Mouse (Mus musculus) hindbrain, embryonic 10.5 days (tissue): ENCODE results near the gene Cmip. TPM values are rescaled to one million over a fixed set of nuclear protein-coding genes. Genes with fewer than 3 reads are reported as not detected.

Source experiments
- DNase-seq: peaks from one replicate; pipeline ENCODE4 v3.0.0-alpha.2; 2017; ENCODE audit warnings: low spot score
- H3K27ac ChIP-seq: fragments of 300-500 bp; sonication (generic); 2 replicates; pipeline ENCODE4 v1.5.1; 2016; ENCODE audit warnings: mild to moderate bottlenecking, moderate library complexity
- H3K27me3 ChIP-seq: fragments of 300-500 bp; sonication (generic); 2 replicates; pipeline ENCODE4 v1.6.1; 2016; ENCODE audit warnings: mild to moderate bottlenecking; ENCODE audit not compliant: poor library complexity, insufficient read depth, severe bottlenecking
- H3K36me3 ChIP-seq: fragments of 300-500 bp; sonication (generic); 2 replicates; pipeline ENCODE4 v1.6.1; 2016; ENCODE audit warnings: mild to moderate bottlenecking, moderate library complexity
- H3K4me1 ChIP-seq: fragments of 300-500 bp; sonication (generic); replicated peaks from 2 replicates; pipeline ENCODE4 v1.6.1; 2016; ENCODE audit warnings: mild to moderate bottlenecking
- H3K4me3 ChIP-seq: fragments of 300-500 bp; sonication (generic); 2 replicates; pipeline ENCODE4 v1.5.1; 2016; ENCODE audit warnings: mild to moderate bottlenecking, moderate library complexity
- H3K9me3 ChIP-seq: fragments of 300-500 bp; sonication (generic); 2 replicates; pipeline ENCODE4 v1.6.1; 2016; ENCODE audit warnings: mild to moderate bottlenecking, moderate library complexity
- WGBS: fragments of 180-500 bp; shearing (Covaris S2); methylation state at CpG from one replicate; pipeline ENCODE4 v1.1.7; 2016; 5-methylcytosine and 5-hydroxymethylcytosine counted together
- polyA plus RNA-seq: library from polyadenylated mRNA; unstranded; fragments of >200 nt; fragmentation: Nextera tagmentation; extraction: Ambion mirVana; gene quantifications from 2 replicates; pipeline ENCODE4 v1.2.1, GENCODE M21; 2016

The Cmip gene
- polyA plus RNA-seq, 1 experiment from 2014 or later = 14.0 TPM

- H3K27me3 ChIP-seq = no peaks in the 10 kb centered on the region
- no peak overlapping the region for H3K4me3 ChIP-seq
- WGBS = 88% methylated on average over 14 of the region's 14 CpGs
- no peaks in the 10 kb centered on the region for H3K4me1 ChIP-seq
- no peak for DNase-seq
- no peaks in the 10 kb centered on the region for H3K9me3 ChIP-seq
- H3K27ac ChIP-seq = no peak overlapping the region
- peaks cover 76% of the 10 kb centered on the region for H3K36me3 ChIP-seq
These were observed 183.5 kb downstream of the Cmip start for GRCm38 (mm10) chr8:117440317-117440716.

- DNase-seq = no peak
- Histone ChIP-seq H3K9me3 (no peaks in the 10 kb centered on the region), H3K27ac (no peak overlapping the region), H3K4me3 (no peak overlapping the region), H3K27me3 (no peaks in the 10 kb centered on the region), H3K4me1 (no peaks in the 10 kb centered on the region), H3K36me3 (peaks cover 76% of the 10 kb centered on the region)
- WGBS = 95% methylated on average over 6 of the region's 6 CpGs
These were observed 183.9 kb downstream of the Cmip start for GRCm38 (mm10) chr8:117440759-117441158.

GRCm38 (mm10) chr8:117445507-117445906, 188.6 kb downstream of the Cmip start:
- H3K36me3 ChIP-seq = peaks cover 76% of the 10 kb centered on the region
- no peak for DNase-seq
- 82% methylated on average over 5 of the region's 5 CpGs for WGBS
- H3K4me3 ChIP-seq = no peak overlapping the region
- H3K4me1 ChIP-seq = peaks cover 9% of the 10 kb centered on the region; the same call in 1 of the 2 replicates
- peak overlapping the region; percentile 40; the same call in 1 of the 2 replicates for H3K27ac ChIP-seq
- H3K9me3 ChIP-seq = no peaks in the 10 kb centered on the region
- H3K27me3 ChIP-seq = no peaks in the 10 kb centered on the region

GRCm38 (mm10) chr8:117446344-117446997, 189.6 kb downstream of the Cmip start:
- H3K9me3 ChIP-seq = no peaks in the 10 kb centered on the region
- H3K27ac ChIP-seq = peak overlapping the region; percentile 64; the same call in 1 of the 2 replicates
- H3K4me3 ChIP-seq = no peak overlapping the region
- H3K4me1 ChIP-seq = peaks cover 9% of the 10 kb centered on the region; the same call in 1 of the 2 replicates
- peak; percentile 28 for DNase-seq
- no peaks in the 10 kb centered on the region for H3K27me3 ChIP-seq
- WGBS = 67% methylated on average over 15 of the region's 15 CpGs
- peaks cover 79% of the 10 kb centered on the region for H3K36me3 ChIP-seq

DNA sequence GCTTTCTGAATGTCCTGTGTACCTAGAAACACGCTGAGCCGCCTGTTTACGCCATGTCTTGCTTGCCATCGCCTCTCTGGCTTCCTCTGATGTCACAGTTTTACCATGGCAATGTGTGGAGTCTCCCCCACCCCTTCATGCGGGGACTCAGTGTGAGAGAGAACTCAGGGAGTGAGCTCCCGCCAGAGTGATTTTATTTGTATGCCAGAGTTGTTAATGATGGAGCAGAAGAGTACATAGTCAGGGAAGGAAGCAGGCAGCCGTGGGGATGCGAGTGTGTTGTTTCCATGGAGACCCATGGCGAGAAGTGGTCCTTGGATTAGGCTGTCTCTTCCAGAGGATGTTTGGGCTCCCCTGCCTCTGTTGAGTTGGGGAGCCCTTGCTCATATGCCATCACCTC, 194.2 kb downstream of the Cmip start:
- no peak for DNase-seq
- no peak overlapping the region for H3K4me3 ChIP-seq
- H3K27me3 ChIP-seq = no peaks in the 10 kb centered on the region
- H3K27ac ChIP-seq = no peak overlapping the region
- H3K36me3 ChIP-seq = peaks cover 100% of the 10 kb centered on the region
- no peaks in the 10 kb centered on the region for H3K9me3 ChIP-seq
- H3K4me1 ChIP-seq = peaks cover 8% of the 10 kb centered on the region; the same call in 1 of the 2 replicates
- 79% methylated on average over 9 of the region's 9 CpGs for WGBS

DNA sequence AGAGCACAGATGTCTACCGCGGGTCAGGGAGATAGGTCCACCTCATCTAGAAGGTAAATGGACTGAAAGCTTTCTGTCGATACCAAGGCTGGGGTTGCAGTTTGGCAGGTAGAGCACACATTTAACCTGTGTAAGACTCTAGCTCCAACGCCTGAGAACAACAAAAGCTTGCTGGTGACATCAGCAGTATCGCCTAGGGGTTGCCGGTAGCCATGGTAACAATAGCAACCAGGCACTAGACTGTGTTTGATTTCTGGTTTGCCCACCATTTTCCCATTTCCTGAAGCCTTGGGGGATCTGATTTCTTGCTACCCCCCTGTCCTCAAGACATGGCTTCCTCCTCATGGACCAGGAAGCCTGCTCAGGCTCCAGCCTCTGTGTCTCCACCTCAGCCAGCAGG, 197.1 kb downstream of the Cmip start:
- no peak overlapping the region for H3K4me3 ChIP-seq
- H3K27me3 ChIP-seq = no peaks in the 10 kb centered on the region
- DNase-seq = no peak
- peaks cover 96% of the 10 kb centered on the region for H3K36me3 ChIP-seq
- 83% methylated on average over 6 of the region's 6 CpGs for WGBS
- H3K4me1 ChIP-seq = peaks cover 14% of the 10 kb centered on the region
- H3K9me3 ChIP-seq = no peaks in the 10 kb centered on the region
- no peak overlapping the region for H3K27ac ChIP-seq

- no peak for DNase-seq
- Histone ChIP-seq H3K4me3 (no peak overlapping the region), H3K9me3 (no peaks in the 10 kb centered on the region), H3K27ac (no peak overlapping the region), H3K27me3 (no peaks in the 10 kb centered on the region), H3K4me1 (peaks cover 20% of the 10 kb centered on the region), H3K36me3 (peaks cover 89% of the 10 kb centered on the region)
- 95% methylated on average over 14 of the region's 14 CpGs for WGBS
These were observed 197.8 kb downstream of the Cmip start for GRCm38 (mm10) chr8:117454516-117455116.

DNA sequence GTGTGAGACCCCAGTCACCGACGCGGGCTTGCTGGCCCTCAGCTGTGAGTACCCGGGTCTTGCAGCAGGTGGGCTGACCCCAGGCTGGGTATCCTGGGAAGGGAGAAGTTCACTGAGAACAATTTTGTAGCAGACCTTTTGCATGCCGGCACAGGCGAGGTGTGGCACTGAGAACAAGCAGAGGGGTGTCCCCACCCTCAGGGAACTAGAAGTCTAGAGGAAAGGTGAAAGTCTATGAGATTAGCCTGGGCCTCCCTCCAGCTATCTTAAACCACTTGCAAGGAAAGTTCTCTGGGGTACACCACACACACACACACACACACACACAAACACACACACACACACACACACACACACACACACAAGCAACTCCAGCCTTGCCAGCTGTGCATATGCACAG, 198.8 kb downstream of the Cmip start:
- Histone ChIP-seq H3K9me3 (no peaks in the 10 kb centered on the region), H3K4me1 (peaks cover 30% of the 10 kb centered on the region), H3K27me3 (no peaks in the 10 kb centered on the region), H3K36me3 (peaks cover 79% of the 10 kb centered on the region), H3K27ac (no peak overlapping the region), H3K4me3 (no peak overlapping the region)
- WGBS = 93% methylated on average over 6 of the region's 6 CpGs
- DNase-seq = no peak

DNA sequence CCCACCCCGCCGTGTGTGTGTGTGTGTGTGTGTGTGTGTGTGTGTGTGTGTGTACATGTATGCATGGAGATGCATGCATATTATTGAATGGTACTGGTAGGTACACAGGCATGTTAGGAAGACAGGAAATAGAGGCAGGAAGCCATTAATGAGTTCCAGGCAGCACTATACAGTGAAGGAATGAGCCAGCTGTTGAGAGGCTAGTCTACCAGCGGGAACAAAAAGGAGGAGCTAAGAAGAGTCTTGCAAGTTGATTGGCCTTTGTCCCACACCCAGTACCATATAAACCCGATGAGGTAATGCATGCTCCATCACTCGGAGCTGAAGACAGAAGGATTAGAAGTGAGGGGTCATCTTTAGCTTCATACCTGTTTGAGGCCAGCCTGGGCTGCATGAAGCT, 201.6 kb downstream of the Cmip start:
- Histone ChIP-seq H3K27ac (peak overlapping the region; percentile 56; the same call in 1 of the 2 replicates), H3K4me1 (peaks cover 30% of the 10 kb centered on the region), H3K4me3 (no peak overlapping the region), H3K9me3 (no peaks in the 10 kb centered on the region), H3K27me3 (no peaks in the 10 kb centered on the region), H3K36me3 (peaks cover 58% of the 10 kb centered on the region)
- WGBS = 78% methylated on average over 5 of the region's 5 CpGs
- DNase-seq = no peak

DNA sequence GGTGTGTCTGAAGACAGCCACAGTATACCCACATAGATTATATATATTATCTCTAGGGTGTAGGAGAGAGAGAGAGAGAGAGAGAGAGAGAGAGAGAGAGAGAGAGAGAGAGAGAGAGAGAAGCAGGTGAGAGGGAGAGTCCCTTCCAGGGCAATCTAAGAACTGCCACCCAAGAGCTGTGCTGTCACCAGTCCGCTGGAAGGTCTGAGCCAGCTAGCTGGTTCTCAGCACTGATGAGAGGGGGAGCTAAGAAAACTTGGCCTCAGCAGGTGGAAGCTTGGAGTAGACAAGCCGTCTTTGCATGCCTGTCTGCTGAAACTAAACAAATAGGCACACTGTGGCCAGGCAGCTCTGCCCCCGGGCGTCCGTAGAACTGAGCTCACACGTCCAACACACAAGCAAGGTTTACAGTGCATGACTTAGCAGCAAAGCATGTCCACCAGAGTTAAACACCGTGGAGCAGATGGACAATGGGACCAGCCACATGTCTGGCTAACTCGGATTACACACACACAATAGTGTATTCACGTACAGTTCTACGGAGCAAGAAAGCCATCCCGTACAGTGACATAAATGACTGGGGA, 205.9 kb downstream of the Cmip start:
- Histone ChIP-seq H3K4me3 (no peak overlapping the region), H3K9me3 (no peaks in the 10 kb centered on the region), H3K27me3 (no peaks in the 10 kb centered on the region), H3K4me1 (peaks cover 28% of the 10 kb centered on the region), H3K36me3 (peaks cover 15% of the 10 kb centered on the region), H3K27ac (no peak overlapping the region)
- WGBS = 81% methylated on average over 11 of the region's 11 CpGs
- DNase-seq = no peak

DNA sequence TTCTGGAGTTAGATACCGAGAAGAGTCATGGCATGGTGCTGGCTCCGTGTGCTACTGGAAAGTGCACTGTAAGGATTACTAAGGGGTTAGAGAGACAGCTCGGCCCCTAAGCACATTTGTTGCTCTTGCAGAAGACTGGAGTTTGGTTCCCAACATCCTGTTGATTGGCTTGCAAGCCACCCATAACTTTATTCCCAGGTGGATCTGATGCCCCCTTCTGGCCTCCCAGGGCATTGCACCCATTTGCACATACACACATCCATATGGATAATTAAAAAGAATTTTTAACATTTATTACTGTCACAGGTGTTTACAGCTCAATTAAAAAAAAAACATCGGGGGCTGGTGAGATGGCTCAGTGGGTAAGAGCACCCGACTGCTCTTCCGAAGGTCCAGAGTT, 207.7 kb downstream of the Cmip start:
- DNase-seq = no peak
- no peak overlapping the region for H3K4me3 ChIP-seq
- 97% methylated on average over 6 of the region's 6 CpGs for WGBS
- peaks cover 7% of the 10 kb centered on the region; the same call in 1 of the 2 replicates for H3K36me3 ChIP-seq
- H3K4me1 ChIP-seq = peaks cover 12% of the 10 kb centered on the region
- H3K27ac ChIP-seq = no peak overlapping the region
- no peaks in the 10 kb centered on the region for H3K9me3 ChIP-seq
- no peaks in the 10 kb centered on the region for H3K27me3 ChIP-seq

DNA sequence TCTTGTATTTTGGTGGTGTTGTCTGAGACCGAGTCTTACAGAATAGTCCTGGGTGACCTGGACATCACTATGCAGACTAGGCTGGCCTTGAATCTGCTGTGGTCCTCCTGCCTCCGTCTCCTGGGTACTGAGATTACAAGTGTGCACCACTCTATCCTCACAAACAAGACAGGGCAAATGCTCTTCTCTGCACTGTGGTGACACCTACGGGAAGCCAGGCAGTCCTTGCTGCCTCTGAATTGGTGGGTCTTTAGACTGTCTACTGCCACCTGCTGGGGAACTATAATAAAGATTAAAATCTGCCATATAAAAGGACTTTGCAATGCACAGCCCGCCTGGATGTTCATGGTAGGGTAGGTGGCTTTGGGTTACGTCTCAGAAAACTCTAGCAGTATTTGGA, 208.4 kb downstream of the Cmip start:
- H3K4me3 ChIP-seq = no peak overlapping the region
- DNase-seq = peak; percentile 46
- no peak overlapping the region for H3K27ac ChIP-seq
- 44% methylated on average over 5 of the region's 5 CpGs for WGBS
- no peaks in the 10 kb centered on the region for H3K27me3 ChIP-seq
- no peaks in the 10 kb centered on the region for H3K9me3 ChIP-seq
- H3K36me3 ChIP-seq = peaks cover 7% of the 10 kb centered on the region; the same call in 1 of the 2 replicates
- H3K4me1 ChIP-seq = peaks cover 12% of the 10 kb centered on the region

DNA sequence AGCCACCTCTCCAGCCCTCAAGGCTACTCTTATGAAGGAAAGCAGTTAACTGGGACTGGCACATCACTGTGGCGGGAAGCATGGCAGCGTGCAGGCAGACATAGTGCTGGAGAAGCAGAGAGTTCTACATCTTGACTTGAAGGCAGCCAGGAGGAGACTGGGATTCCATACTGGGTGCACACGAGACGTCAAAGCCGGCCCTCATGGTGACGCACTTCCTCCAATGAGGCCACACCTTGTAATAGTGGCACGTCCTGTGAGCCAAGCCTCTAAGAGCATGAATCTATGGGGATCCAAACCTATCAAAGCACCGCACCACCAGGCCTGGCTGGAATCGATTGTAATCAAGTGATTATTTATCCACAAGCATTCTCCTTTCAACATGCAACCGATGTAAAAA, 210.6 kb downstream of the Cmip start:
- Histone ChIP-seq H3K36me3 (no peaks in the 10 kb centered on the region), H3K27me3 (no peaks in the 10 kb centered on the region), H3K4me3 (no peak overlapping the region), H3K9me3 (no peaks in the 10 kb centered on the region), H3K27ac (no peak overlapping the region), H3K4me1 (peaks cover 17% of the 10 kb centered on the region)
- no peak for DNase-seq
- WGBS = 85% methylated on average over 10 of the region's 10 CpGs
